Mouse (Mus musculus) B cell, adult 2 months (primary cell): Measurements from ENCODE around the gene Apol7a.

Experiments
- DNase-seq, 2 experiments: peaks; one replicate each; pipeline ENCODE4 v3.0.0; 2022

Apol7a gene

DNA sequence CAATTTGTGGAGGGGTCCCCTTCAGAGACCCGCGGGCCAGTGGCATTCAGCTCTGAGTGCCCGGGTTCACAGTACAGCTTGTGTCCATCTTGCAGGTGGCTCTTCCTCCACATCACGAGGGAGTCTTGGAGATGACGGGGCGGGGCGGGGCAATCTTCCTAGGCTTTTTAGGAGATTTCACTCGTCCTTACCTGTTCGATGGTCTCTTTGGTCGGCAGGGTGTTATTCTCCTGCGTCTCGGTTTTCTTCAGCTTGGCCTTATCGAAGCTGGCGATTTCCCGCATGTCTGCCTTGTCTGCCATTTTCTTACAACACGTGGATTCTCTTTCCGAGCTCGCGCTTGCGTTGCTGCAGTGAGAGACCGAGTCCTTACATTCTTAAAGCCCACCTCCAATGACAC lies 28.9 kb downstream of the Apol7a start:
- no peak for DNase-seq

DNA sequence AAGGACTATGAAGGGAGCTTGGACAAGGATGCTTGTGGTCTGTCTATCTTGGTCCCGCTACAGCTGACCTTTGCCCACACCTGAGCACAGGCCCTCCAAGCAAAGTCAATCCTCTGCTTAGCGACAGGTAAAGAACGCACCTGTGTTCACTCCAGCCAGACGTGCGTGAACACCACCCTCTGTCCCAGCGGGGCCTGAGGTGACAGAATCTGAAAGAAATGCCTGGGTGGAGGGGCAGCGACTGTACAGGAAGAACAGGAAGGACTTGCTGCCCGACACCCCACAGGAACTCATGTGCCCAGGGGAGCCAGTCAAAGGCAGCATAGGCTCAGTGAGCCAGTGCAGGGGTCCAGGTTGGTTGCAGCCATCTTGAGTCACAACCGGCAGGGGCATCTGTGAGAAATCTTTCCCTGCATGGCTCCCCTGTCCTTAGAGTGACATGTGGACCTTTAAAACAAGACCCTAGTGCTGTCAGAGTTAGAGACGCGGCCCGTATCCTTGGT lies 30.0 kb downstream of the Apol7a start:
- DNase-seq: no peak

DNA sequence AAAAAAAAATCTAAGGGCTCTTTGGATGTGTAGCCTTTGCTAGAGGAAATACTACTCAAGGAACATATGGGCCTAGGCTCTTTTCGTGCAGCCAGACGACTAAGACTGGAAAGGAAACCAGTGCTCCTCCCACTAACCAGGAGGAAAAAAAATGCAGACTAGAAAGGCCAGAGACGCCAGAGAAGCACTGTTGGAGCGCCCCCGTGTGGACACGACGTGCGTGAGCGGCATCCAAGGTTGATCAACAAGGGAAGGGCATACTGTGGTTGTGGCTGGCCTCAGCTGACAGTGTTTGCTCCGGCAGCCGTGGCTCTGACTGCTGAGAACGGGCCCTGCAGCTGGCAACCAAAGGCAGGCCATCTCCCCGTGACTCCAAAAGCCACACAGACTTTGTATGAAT lies 30.8 kb downstream of the Apol7a start:
- peak; percentile 80 to 83 for DNase-seq

DNA sequence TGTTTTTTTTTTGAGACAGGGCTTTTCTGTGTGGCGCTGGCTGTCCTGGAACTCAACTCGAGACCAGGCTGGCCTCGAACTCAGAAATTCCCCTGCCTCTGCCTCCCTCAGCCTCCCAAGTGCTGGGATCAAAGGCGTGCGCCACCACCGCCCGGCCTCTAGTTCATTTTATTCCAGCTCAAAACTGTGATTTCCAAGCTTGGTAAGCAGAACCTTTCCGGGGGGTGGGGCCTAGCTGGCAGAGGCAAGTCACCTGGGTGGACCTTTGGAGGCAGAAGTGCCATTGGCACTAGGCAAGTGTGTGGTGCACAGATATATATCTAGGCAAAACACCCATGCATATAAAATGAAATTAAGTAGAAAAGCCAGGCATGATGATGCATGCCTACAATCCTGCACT lies 31.4 kb downstream of the Apol7a start:
- DNase-seq: no peak

DNA sequence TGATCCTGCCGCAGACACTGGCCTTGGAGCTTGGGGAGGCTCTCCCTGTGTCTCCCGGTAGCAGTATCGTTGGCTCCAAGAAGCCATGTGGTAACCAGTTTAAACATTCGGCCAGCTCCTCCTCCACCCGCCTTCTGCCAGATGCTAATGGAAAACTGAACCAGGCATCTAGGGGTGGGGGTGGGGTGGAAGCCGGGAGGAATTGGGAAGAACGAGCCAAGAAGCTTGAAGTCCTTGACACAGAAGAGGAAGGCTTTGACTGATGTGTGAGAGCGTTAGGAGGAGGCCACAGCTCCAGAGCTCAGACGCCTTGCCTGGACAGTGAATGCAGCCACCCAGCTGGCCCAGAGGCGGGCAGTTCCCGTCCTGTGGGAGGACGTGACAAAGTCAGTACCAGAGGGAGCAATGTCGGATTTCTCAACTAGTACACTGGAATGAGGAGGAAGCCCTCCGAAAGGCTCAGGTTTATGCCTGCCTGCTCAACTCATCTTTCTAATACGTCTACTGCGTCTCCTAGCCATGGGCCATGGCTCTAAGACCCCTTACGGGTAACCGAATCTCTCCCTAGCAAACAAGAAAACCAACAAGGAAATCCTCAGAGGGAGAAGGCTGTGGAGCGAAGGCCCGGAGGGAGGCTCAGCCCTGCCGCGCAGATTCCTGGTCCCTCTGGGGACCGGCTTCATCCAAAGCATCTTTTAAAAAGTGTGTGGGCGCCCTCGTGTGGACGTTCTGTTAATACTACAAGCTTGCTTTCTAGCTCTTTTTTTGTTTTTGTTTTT lies 32.0 kb downstream of the Apol7a start:
- peak; percentile 51 to 52 for DNase-seq

DNA sequence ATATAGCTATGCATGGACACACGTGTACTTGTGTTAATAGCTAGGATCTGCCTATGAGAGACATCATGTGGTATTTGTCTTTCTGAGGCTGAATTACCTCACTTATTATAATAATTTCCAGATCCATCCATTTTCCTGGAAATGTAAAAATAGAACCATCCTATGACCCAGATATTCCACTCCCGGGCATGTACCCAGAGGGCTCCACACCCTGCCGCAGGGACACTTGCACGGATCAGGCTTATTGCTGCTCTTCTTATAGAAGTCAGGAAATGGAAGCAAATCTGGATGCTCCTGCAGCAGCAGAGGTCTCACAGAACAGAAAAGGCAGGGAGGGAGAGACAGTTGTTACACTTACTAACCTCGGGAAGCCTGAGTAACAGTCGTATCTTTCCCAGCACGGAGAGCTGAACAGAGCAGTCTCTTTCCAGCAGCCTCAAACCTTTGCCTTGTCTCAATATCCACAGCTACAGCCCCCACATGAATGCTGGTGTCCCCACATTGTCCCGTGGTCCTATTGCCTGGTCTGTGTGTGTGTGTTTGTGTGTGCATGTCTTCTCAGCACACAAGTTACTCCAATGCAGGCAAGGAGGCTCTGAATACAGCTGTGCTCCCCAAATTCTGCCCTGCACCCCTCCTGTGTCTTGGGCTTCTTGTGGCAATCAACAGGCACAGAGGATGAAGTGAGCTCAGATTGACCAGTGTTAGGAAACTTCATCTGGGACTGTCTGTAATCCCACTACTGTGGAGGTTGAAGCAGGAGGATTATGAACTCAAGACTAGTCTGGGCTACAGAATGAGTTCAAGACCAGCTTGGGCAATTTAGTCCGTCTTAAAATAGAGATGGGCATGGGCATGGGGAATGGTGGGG lies 33.0 kb downstream of the Apol7a start:
- DNase-seq: no peak

DNA sequence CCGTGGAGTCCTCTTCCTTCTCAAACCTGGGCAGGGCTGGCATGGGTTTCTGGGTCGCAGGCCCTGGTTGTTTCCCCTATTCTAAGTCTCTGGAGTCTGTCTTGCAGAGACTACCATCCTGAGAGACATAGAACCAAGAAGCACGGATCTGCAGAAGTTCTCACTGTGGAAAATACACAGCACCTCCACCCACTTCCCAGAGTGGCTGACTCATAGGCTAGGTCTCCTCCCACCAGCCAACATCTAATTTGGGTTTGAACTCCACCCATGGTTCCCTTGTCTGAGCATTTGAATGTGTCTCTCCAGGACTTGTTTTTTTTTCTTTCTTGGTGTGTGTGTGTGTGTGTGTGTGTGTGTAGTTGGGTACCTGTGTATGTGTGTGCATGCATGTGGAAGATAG lies 34.9 kb downstream of the Apol7a start:
- no peak for DNase-seq

DNA sequence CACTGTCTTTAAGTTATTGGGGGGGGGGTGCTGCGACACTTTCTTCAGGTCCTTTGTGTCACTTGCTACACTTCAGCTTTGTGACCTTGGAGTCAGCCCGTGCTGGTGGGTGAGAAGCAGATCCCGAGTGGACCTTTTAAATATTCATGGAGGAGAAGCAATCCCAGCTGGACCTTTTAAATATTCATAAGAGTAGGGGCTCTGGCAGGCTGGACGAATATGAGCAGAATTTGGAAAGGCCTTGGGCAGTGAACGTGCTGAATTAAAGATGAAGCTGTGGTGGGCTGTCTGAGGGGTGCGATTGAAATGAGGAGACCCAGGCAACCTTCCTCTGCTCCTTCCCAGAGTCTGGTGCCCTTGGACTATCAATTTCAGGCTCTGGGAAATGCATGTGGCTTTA lies 35.3 kb downstream of the Apol7a start:
- DNase-seq: no peak

DNA sequence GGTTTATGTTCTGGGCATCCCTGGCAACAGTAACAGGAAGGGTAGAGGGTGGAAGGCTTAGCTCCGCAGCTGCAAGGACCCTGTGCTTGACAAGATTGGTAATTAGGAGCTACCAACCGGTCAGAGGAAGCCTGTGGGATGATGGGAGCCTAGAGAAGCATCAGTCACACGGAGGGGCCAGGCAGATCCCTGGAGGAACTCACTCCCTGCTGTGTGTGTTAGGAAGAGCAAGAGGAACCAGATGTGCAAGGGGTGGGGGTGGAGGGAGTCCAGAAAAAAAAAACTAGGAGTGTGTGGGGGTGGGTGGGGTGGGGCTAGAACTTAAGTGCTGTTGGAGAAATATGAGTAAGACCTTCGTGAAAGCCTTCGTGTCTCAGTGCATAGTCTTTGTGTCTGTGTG lies 36.0 kb downstream of the Apol7a start:
- no peak for DNase-seq

DNA sequence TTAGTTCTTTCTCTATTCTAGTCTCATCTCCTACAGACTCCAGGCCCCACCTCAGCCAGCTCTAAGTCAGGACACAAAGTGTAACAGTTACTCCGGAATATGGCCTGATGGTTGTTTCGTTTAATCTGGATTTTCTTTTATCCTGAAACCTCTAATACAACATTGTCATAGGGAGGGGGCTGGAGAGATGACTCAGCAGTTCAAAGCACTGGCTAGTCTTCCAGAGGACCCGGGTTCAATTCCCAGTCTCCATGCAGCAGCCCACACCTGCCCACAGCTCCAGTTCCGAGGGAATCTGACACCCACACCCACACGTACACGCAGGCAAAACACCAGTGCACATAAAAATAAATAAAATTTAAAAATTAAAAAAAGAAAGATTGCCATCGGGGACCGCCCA lies 39.0 kb downstream of the Apol7a start:
- no peak for DNase-seq

DNA sequence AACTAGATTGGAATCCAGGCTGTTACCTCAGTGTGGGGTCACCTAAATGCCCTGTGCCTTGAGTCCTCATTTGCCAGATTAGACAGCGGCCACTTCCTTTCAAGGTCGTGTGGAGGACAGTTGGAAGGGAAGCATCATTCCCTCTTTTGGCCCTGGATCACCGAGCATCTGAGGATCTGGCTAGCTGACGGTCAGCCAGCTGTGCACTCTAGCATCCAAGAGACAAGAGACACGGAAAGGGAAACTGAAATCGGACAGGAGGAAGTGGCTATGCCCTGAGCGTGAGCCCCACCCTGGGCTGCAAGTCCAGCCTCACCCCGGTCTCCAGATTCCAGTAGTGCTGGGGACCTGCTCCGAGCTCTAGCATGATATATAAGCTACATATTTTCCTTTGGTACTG lies 39.4 kb downstream of the Apol7a start:
- DNase-seq: no peak

DNA sequence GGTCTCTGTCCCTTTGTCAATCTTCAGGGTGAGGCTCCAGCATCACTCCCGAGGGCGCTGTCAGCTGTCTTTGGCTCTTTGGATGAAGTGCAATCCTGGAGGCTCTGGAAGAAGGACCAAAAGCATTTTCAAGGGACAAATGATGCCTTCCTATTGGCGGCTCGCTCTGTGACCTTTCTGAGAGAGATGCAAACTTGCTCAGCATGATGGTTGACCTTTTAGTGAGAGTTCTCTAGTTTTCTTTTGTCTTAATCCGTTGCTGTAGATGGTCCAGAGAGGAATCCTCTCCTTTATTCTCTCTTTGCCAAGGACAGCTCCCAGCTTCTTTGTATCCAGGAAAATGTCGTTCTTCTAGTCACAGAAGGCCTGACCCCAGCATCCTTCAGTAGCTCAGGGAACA lies 39.8 kb downstream of the Apol7a start:
- DNase-seq: no peak

DNA sequence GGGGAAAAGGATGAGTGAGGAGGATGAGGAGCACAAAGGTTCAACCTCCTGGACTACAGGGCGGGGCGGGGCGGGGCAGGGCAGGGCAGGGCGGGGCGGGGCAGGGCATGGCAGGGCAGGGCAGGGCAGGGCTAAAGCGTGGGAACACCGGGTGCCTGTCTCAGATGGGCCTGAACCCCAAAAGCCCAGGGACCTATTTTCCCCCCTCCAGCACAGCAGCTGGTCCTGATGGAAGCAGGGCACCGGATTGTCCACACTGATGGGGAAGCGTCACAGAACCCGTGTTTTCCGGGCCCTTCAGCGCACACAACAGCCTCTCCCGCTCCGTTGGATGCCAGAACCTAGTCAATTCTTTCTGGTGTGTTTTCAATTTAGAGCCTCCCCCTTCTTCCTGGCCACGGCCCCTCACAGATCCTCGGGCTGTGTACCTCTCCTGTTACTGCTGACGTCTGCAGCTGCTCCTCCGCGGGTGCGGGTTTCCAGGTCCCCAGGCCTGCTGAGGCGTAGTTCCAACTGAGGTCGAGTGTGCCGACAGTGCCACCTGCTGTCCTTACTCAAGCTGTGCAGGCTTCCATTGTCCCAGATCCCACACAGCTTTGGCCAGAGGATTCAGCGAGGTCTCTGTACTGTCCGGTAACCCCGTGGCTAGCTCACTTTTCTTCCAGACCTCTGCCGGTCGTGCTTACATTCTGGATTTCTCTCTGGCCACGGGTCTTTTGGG lies 40.4 kb downstream of the Apol7a start:
- peak; percentile 62 to 65 for DNase-seq

DNA sequence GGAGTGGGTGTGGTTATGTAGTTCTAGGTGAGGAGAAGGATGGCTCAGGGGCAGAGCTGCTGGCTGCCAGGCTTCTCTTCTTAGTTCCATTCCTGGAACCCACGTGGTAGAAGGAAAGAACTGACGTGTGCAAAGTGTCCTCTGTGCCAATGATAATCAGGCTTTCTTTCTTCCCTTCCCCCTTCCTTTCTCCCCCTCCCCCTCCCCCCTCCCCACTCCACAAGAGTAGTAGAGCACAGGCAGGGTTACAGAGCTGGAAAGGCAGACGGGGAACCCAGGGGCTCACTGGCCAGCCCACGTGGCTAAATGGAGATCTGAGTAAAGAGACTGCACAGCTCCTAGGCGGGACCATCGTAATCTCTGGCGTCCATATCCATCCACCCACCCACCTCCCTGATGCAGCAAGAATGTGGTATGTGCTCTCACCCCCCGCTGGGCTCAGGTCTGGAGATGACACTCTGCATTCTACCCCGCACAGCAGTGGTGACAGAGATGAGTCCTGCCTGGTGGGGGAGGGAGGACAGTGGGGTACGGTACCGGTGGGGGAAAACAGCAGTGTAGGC lies 42.6 kb downstream of the Apol7a start:
- DNase-seq: no peak

DNA sequence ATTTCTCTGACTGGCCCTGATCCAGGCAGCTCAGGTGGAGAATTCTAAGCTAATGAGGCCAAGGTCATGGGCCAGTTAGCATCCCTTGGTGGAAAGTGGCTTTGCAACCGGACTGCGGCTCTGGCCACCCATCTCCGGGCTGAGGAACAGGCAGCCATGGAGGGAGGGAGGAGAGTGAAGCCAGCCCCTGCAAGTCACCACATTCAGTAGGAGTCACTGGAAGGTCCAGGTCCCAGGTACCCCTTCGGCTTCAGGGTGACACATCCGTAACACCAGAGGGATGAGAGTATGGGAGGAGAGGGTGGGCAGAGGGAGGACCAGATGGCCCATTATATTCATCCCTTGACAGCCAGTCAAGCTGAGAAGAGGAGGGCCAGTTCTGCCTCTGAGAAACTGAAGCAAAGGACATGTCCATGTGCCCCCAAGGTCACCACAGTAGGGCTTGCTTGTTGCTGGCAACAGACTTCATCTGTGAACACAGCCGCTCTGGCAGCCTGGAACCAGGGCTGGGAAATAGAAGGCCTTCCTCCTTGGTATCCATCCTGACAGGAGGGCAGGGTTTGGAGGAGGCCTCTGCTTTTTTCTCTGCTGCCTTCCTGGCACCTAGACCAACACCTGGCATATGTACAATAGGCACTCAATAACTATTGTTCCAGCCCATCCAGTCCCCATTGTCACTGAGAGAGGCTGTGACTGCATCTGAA lies 43.9 kb downstream of the Apol7a start:
- no peak for DNase-seq

DNA sequence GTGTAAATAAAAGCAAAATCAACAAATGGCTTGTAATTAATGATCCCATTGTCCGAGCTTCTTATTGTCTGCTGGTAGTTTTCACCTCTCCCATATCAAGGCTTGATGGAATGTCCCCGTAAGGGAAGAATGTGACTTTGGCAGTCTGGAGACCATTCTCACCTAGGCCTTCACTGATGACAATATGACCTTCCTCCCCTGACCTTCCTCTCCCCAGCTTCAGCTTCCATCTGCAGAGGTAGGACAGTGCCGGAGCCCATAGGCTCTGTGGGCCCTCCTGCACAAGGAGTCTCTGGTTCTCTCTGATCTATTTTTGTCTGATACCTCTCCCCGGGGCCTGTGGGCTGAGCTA lies 44.4 kb downstream of the Apol7a start:
- DNase-seq: no peak

DNA sequence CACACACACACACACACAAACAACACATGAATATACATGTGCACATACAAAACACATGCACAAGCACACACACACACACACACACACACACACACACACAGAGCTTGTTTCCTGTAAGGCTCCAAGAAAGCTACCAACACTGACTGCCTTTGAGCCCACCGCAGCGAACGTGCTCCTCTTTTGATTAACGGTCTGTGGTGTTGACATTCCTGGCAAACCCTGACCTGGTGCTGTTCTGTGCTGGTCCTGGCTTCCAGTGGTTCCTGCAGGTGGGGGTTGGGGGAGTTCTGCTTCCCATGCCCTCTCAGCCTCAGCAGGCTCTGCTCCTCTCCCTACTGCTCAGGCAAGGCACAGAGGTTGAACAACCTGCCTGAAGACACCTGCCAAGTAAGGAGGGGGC lies 45.1 kb downstream of the Apol7a start:
- no peak for DNase-seq

DNA sequence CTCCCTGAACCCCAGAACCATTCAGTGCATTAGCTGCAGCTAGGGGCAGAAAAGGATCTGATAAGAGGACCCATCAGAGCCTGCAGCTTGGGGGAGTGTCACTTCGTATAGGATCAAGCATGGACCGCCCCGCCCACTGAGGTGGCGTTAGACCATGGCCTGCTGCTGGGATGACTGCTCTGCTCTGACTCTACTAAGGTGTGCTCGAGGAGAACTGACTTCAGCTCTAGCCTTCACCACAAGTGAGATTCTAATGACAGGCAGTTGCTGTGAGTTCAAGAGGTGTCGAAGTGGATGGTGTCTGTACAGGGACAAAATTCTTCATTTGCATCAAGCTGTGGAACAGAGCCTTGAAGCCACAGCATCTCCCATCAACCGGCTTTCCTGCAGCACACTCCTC lies 46.0 kb downstream of the Apol7a start:
- DNase-seq: no peak

DNA sequence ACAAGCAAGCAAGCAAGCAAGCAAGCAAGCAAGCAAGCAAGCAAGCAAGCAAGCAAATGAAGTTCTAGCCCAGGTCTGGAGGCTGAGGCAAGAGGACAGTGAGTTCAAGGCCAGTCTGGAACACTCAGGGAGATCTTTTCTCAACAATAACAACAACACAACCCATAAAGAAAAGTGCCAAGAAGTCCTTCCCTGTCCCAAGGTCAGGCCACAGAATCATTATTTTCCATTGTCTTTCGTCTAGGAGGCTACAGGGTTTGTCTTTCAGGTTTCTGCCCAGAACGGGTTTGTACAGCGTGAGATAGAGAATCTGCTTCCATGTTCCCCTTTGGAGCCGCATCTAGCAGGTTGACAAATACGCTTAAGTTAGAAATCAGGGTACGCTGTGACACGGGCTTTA lies 48.8 kb downstream of the Apol7a start:
- DNase-seq: no peak

DNA sequence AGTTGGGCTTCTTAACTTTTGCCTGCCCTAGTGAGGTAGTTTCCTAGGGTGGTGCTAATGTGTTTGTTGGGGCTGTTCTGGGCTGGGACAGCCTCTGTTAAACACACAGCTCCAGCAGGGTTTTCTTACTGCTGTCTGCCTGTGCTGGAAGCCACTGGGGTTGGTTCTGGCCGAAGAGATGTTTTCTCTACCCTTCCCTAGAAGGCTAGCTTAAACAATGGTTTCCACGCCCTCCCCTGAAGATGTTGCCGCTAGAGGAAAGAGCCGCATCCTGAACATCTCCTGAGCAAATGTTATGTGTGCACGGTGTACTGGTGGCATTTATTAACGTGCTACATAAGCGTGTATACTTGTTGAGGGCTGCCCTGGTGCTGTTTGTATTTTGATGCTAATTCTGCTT lies 50.8 kb downstream of the Apol7a start:
- no peak for DNase-seq

DNA sequence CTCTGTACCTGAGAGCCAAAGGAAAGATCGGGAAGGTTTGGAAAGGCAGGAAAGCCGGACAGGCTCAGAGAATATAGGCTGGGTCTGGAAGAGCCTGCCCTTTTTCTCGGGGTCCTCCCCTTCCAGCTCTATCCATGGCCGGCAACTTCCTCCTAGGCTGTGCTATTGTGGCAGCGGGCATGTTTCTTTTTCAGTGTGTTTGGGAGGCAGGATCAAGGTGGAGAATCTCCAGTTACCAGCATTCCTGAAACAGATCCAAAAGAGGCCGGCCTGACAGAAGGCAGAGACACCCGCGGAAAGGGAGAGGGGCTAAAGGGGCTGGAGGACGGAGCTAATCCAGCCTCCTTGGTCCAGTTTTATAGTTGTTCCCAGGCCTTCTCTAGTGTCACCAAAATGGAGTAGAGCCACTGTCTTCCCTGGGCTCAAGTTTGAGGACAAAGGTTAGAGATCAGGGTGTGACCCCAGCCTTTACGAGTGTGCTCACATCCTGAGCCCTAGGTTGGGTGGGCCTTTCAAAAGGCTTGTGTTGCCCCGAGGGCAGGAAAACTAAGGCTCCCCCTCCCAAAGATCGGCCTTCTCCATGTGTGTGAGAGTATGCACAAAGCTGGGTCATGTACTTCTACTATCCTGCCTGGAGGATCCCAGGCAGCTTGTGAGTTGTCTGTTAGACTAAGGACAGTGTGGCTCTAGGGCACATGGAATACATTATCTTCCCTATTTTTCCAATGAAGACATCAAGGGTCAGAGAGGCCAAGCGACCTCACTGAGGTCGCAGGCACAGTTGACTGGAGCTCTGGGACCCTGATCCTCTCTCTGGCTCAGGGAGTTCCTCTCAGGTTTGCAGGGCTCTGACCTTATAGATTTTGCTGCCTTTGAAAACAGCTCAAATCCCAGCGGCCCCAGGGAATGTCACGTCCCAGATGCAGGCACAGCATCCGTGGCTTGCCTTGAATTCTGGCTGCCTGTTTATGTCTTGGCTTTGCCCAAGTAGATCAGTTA lies 54.5 kb downstream of the Apol7a start:
- DNase-seq: no peak
